Mouse (Mus musculus) liver, postnatal 0 days (tissue): ENCODE data around the gene Fignl1. TPM values are rescaled to one million over a fixed set of nuclear protein-coding genes. Genes with fewer than 3 reads are reported as not detected.

Source experiments
- ATAC-seq: fragments of 200-750 bp; cut with Nextera tagmentation; 2 replicates; pipeline ENCODE4 v1.8.0; 2017; ENCODE audit warnings: mild to moderate bottlenecking, moderate library complexity
- DNase-seq: peaks from one replicate; pipeline ENCODE4 v3.0.0-alpha.2; 2016
- H3K27ac ChIP-seq: fragments of 300-500 bp; sonication (generic); 2 replicates; pipeline ENCODE4 v1.5.1; 2014; ENCODE audit warnings: antibody characterized with exemption, moderate library complexity, mild to moderate bottlenecking, low read depth
- H3K27me3 ChIP-seq: fragments of 300-500 bp; sonication (generic); 2 replicates; pipeline ENCODE4 v1.6.1; 2014; ENCODE audit warnings: low read length, control low read depth, mixed read lengths; ENCODE audit not compliant: insufficient read depth
- H3K36me3 ChIP-seq: fragments of 300-500 bp; sonication (generic); replicated peaks from 2 replicates; pipeline ENCODE4 v1.6.1; 2014; ENCODE audit warnings: mild to moderate bottlenecking, control low read depth, low read length, moderate library complexity, mixed read lengths; ENCODE audit not compliant: insufficient read depth
- H3K4me1 ChIP-seq: fragments of 300-500 bp; sonication (generic); 2 replicates; pipeline ENCODE4 v1.6.1; 2014; ENCODE audit warnings: antibody characterized with exemption, mild to moderate bottlenecking, control low read depth; ENCODE audit not compliant: insufficient read depth
- H3K4me2 ChIP-seq: fragments of 300-500 bp; sonication (generic); 2 replicates; pipeline ENCODE4 v1.6.1; 2014; ENCODE audit warnings: low read depth, mild to moderate bottlenecking, low read length, moderate library complexity, mixed read lengths
- H3K4me3 ChIP-seq: fragments of 300-500 bp; sonication (generic); 2 replicates; pipeline ENCODE4 v1.5.1; 2014; ENCODE audit warnings: low read depth, low read length
- H3K9ac ChIP-seq: fragments of 300-500 bp; sonication (generic); replicated peaks from 2 replicates; pipeline ENCODE4 v1.6.1; 2014; ENCODE audit warnings: mild to moderate bottlenecking, moderate library complexity
- H3K9me3 ChIP-seq: fragments of 300-500 bp; sonication (generic); 2 replicates; pipeline ENCODE4 v1.6.1; 2016; ENCODE audit warnings: mild to moderate bottlenecking, control low read depth, low read length, mixed read lengths
- CTCF ChIP-seq: sonication (generic); IDR thresholded peaks from 2 replicates; pipeline ENCODE4 v1.5.1; 2016; ENCODE audit warnings: antibody characterized with exemption, low read depth
- EP300 ChIP-seq: IDR thresholded peaks from 2 replicates; pipeline ENCODE4 v1.6.1; 2016; ENCODE audit warnings: antibody characterized with exemption, low read depth, mild to moderate bottlenecking
- WGBS: fragments of 180-500 bp; shearing (Covaris S2); extraction: QIAGEN DNeasy Blood & Tissue Kit; methylation state at CpG from one replicate; pipeline ENCODE4 v1.1.7; 2014; ENCODE audit not compliant: insufficient replicate concordance; 5-methylcytosine and 5-hydroxymethylcytosine counted together
- polyA plus RNA-seq: library from polyadenylated mRNA; unstranded; fragments of >200 nt; fragmentation: Nextera tagmentation; extraction: Ambion mirVana; gene quantifications from 2 replicates; pipeline ENCODE4 v1.2.1, GENCODE M21; 2015

Gene Fignl1
- polyA plus RNA-seq, 1 experiment from 2014 or later, result 31.2 TPM

DNA sequence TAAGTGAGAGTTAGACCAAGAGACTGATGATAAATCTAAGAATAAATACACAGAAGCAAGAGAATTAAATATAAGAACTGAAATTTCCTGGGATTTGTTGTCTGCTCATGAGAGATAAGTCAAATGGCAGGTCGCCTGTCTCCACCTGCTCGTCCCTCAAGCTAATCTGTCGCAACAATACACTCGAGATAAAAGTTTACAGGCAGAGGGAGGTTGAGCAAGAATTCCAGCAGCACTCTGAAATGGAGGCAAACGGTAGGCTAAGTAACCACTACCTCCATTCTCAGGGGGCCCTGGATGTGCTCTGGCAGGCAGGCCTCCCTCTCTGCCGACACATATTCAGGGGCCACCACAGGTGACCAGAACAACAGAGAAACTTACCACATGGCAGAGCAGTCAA, 26.6 kb upstream of the Fignl1 start:
- H3K9ac ChIP-seq, result no peak overlapping the region

DNA sequence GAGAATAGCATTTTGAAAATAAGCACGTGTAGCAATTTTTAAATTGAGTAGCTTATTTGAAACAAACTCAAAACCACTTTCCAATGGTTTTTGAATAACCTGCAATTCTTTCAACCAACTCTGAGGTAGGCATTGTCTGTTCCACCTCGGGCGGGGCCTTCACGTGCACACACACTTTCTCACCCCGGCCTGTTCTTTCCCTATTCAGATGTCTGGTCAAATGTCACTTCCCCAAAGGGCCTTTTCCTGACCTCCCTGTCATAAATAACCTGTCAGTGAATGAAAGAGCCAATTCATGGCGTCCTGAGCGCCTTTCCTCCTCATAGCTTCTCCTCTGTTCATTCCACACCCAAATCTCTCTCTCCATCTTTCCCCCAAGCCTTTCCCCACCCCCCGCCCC, 24.3 kb upstream of the Fignl1 start:
- WGBS, result 46% methylated on average over 8 of the region's 8 CpGs
- Histone ChIP-seq H3K4me3 (no peak overlapping the region), H3K4me2 (no peak overlapping the region), H3K36me3 (no peaks in the 10 kb centered on the region), H3K9me3 (no peaks in the 10 kb centered on the region), H3K27ac (peak overlapping the region; percentile 86; the same call in 1 of the 2 replicates), H3K9ac (no peak overlapping the region), H3K27me3 (0 out of 2 replicates have a peak, but pooled peaks cover 3% of the 10 kb centered on the region), H3K4me1 (peaks cover 41% of the 10 kb centered on the region)
- no peak for ATAC-seq
- no peak for DNase-seq
- no peak for TF ChIP-seq CTCF
- TF ChIP-seq EP300, result no peak

More for the DNA sequence above, 26.6 kb upstream of the Fignl1 start:
- Histone ChIP-seq H3K27ac (peak overlapping the region; percentile 58), H3K9me3 (no peaks in the 10 kb centered on the region), H3K4me1 (peaks cover 51% of the 10 kb centered on the region), H3K4me3 (no peak overlapping the region), H3K27me3 (no peaks in the 10 kb centered on the region), H3K36me3 (no peaks in the 10 kb centered on the region), H3K4me2 (peak overlapping the region; percentile 53)
- peak; percentile 60 for ATAC-seq
- no peak for DNase-seq
- no peak for TF ChIP-seq CTCF
- peak; percentile 80 for TF ChIP-seq EP300
- 16% methylated on average over 6 of the region's 6 CpGs for WGBS

DNA sequence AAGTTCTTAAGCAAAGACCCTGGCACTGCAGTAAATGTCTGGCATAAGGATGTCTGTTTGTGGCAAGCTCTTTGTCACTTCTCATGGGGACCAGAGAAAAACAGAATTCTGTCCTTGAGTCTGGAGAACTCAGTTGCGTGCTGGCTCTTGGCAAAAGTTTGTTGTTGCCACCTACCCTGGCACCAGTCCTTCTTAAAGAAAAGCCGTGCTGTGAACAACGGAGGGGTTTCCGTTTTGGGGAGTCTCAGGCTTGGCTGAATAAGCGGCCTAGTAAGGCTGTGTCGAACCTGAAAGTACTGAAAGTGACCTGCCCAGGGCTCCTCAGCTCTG, 24.0 kb upstream of the Fignl1 start:
- WGBS, result 41% methylated on average over 6 of the region's 6 CpGs
- TF ChIP-seq CTCF, result no peak
- TF ChIP-seq EP300, result no peak
- Histone ChIP-seq H3K4me2 (no peak overlapping the region), H3K27ac (peak overlapping the region; percentile 86), H3K4me1 (peaks cover 39% of the 10 kb centered on the region), H3K36me3 (no peaks in the 10 kb centered on the region), H3K27me3 (0 out of 2 replicates have a peak, but pooled peaks cover 3% of the 10 kb centered on the region), H3K9me3 (no peaks in the 10 kb centered on the region), H3K9ac (no peak overlapping the region; the same call in 1 of the 2 replicates), H3K4me3 (no peak overlapping the region)
- ATAC-seq, result no peak
- no peak for DNase-seq

DNA sequence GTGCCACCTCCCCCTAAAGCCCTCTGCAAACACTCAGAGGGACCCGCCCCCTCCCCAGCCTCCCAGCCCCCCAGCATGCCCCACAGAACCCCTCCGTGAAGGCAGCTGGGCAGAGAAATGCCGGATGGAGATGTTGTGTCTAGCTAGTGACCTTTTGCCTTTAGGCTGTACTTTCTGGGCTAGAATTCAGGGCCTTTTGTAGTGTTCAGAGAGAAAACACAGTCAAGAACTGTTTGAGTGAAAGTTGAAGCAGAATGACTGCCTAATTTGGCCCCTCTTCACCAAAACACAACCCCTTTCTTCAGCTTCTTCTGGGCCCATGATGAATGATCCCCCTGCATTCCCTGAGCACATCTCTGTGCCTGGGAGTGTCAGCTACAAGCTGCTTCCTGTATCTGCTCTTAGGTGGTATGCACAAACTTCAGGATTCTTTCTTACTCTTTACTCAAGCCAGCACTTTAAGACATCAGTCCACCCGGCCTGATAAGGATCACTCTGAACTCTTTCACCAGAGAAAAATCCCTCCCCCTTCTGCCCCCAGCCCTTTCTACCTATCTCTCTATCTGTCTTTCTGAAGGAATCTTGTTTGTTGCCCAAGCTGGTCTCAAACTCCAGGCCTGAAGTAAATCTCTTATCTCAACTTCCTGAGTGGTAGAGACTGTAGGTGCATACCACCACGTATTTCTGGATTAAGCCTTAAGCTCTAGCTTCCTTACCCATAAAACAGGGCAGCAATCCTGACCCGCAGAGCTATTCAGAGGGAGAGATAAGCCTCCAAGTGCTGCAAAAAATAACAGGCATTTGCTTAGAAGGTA, 23.4 kb upstream of the Fignl1 start:
- H3K9ac ChIP-seq, result no peak overlapping the region; the same call in 1 of the 2 replicates
- peaks cover 36% of the 10 kb centered on the region for H3K4me1 ChIP-seq
- no peak overlapping the region for H3K4me3 ChIP-seq
- 0 out of 2 replicates have a peak, but pooled peaks cover 3% of the 10 kb centered on the region for H3K27me3 ChIP-seq
- 41% methylated on average over 6 of the region's 6 CpGs for WGBS
- peak overlapping the region; percentile 86 for H3K27ac ChIP-seq
- no peak for TF ChIP-seq EP300
- TF ChIP-seq CTCF, result no peak
- peak overlapping the region; percentile 42; the same call in 1 of the 2 replicates for H3K4me2 ChIP-seq
- ATAC-seq (no peak), DNase-seq (no peak)
- no peaks in the 10 kb centered on the region for H3K36me3 ChIP-seq
- H3K9me3 ChIP-seq, result no peaks in the 10 kb centered on the region

DNA sequence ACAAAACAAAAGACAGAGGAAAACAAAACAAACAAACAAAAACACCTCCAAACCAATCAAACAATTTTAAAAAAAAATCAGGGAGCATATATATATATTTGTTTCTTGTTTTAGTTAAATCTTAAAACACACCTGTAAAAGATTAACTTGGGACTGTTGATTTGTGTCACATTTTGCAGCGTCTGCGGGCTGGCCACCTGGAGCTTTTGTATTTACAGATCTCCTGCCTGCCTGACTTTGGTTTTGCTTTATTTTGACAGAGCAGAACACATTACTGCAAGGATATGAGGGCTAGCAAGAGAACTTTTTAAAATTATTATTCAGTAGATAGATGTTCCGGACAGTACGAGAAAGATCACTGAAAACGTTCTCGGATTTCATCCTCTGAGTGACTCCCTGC, 22.8 kb upstream of the Fignl1 start:
- Histone ChIP-seq H3K9ac (no peak overlapping the region), H3K27ac (peak overlapping the region; percentile 86), H3K4me2 (peak overlapping the region; percentile 42; the same call in 1 of the 2 replicates), H3K4me3 (no peak overlapping the region), H3K27me3 (0 out of 2 replicates have a peak, but pooled peaks cover 3% of the 10 kb centered on the region), H3K9me3 (no peaks in the 10 kb centered on the region), H3K36me3 (no peaks in the 10 kb centered on the region), H3K4me1 (peaks cover 32% of the 10 kb centered on the region)
- TF ChIP-seq CTCF (no peak), EP300 (no peak)
- ATAC-seq, result peak; percentile 56
- DNase-seq, result no peak
- WGBS, result 62% methylated on average over 6 of the region's 6 CpGs

DNA sequence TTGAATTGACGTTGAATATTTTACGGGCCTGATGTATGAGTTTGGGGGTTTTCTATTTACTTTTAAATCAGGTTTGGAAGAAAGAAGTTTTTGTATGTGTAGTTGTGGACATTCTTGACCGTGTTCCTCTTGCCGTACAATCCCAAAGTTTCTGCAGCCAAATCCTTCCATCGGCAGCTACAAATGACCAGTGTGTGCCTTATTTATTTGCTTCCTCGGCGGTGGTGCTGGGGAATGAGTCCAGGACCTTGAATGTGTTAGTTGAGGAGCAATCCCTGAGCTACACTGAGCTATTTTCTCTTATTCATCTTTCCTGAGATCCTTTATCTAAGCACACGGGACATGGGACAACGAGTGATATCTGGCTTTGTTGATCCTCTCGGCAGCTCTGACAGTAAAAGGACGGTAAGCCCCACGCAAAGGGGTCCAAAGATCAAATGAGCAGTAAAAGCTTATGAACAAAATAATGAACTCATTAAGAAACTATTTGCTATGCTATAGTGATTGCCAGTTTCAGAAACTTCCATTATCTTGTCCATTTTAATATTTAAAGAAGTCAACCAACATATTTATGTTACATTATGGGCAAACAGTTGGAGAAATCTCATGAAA, 22.2 kb upstream of the Fignl1 start:
- 0 out of 2 replicates have a peak, but pooled peaks cover 3% of the 10 kb centered on the region for H3K27me3 ChIP-seq
- H3K4me2 ChIP-seq, result peak overlapping the region; percentile 3; the same call in 1 of the 2 replicates
- H3K27ac ChIP-seq, result peak overlapping the region; percentile 26; the same call in 1 of the 2 replicates

More for the DNA sequence above, 22.2 kb upstream of the Fignl1 start:
- WGBS, result 56% methylated on average over 12 of the region's 12 CpGs
- peak; percentile 54 for ATAC-seq
- no peak overlapping the region for H3K4me3 ChIP-seq
- H3K4me1 ChIP-seq, result peaks cover 27% of the 10 kb centered on the region
- TF ChIP-seq EP300 (no peak), CTCF (no peak)
- H3K9me3 ChIP-seq, result no peaks in the 10 kb centered on the region
- no peak overlapping the region for H3K9ac ChIP-seq
- no peak for DNase-seq
- no peaks in the 10 kb centered on the region for H3K36me3 ChIP-seq
